Mouse (Mus musculus) bone marrow macrophage, adult 2 months (primary cell): Measurements from ENCODE around the gene Sept11.

Source experiments
- CTCF ChIP-seq: IDR thresholded peaks from 2 replicates; pipeline ENCODE4 v1.5.1; 2012; ENCODE audit warnings: low read depth, mild to moderate bottlenecking, low read length, moderate library complexity
- POLR2A ChIP-seq: IDR thresholded peaks from 2 replicates; pipeline ENCODE4 v1.6.1; 2012; ENCODE audit warnings: mild to moderate bottlenecking, low read depth, low read length, borderline replicate concordance

- no peak for TF ChIP-seq CTCF
- no peak for TF ChIP-seq POLR2A
Observed at GRCm38 (mm10) chr5:93135368-93136107, 42.3 kb downstream of the Sept11 start.
